Mouse (Mus musculus): ENCODE results near the gene Ddx52.

Ddx52 gene

GRCm38 (mm10) chr11:83968205-83968575 is 26.3 kb downstream of the Ddx52 start:
- DNase-seq (ENCODE audit: low read depth, low spot score), result no peak

DNA sequence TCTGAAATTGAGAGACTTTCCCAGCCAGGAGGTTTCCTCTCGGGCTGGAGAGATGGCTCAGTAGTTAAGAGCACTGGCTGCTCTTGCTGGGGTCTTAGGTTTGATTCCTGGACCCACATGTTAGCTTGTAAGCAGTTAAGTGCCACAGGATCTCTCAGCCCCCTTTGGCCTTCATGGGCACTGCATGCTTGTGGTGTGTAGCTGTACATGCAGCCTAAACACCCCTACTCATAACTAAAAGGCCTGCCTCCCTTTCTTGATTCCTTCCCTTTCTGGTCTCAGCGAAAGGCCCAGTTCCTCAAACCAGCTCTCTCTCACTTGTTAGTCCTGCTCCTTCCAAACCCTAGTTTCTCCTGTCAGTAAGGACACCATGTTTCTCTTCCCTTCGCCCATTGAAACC is 27.2 kb downstream of the Ddx52 start:
- DNase-seq (ENCODE audit: low read depth, low spot score), result no peak

- no peak for DNase-seq (ENCODE audit: low read depth, low spot score)
Measured at GRCm38 (mm10) chr11:83974561-83975346, 32.9 kb downstream of the Ddx52 start.

- no peak for DNase-seq (ENCODE audit: low read depth, low spot score)
Measured at GRCm38 (mm10) chr11:83975488-83975887, 33.6 kb downstream of the Ddx52 start.

DNA sequence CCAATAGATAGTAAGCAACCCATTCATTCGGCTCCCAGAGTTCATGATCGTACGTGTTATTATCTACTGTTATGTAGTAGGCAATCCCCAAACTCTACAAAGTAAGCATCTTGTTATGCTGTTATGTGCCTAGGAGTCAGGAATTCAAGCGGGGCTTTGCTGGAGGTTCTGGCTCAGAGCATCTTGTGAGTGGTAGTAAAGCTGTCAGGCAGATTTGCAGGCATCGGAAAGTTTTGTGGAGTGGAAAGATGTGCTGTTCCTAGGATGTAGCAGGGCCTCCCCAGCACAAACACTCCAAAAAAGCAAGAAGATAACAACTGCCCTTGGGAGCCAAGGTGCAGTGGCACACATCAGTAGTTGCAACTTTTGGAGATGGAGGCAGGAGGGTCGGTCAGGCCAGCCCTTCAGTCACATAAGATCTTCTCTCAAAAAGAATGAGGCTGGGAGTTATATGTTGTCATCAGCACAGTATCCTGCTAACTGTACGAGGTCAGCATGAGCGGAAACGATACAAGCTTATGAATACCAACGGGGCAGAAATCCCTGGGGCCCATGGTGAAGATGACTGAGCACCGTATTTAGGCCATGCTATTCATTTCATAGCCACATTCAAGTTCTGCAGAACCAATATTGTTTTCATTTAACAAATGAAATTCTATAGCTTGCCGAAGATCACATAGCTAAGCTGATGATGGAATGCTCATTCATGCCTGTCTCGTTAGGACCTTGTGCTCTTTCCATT is 34.5 kb downstream of the Ddx52 start:
- no peak for DNase-seq (ENCODE audit: low read depth, low spot score)

DNA sequence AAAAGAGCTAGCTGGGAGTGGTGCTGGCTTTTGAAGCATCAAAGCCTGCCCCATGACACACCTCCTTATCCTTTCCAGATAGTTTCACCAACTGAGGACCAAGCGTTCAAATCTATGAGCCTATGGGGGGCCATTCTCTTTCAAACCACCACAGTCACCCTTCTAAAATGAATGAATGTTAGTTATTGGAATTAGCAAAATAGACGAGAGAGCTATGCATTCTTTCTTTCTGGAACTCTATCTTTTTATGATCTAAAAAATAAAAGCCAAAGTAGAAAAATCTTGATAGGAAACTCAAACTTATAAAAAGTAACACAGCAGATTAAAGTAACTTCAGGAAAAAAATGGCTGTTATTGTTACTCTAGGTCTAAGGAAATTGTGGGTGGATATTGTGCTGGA is 35.9 kb downstream of the Ddx52 start:
- DNase-seq (ENCODE audit: low read depth, low spot score), result no peak

GRCm38 (mm10) chr11:83979992-83980391 is 38.1 kb downstream of the Ddx52 start:
- no peak for DNase-seq (ENCODE audit: low read depth, low spot score)

GRCm38 (mm10) chr11:83981338-83981737 is 39.5 kb downstream of the Ddx52 start:
- DNase-seq (ENCODE audit: low read depth, low spot score), result no peak

GRCm38 (mm10) chr11:83991701-83992100 is 49.8 kb downstream of the Ddx52 start:
- DNase-seq (ENCODE audit: low read depth, low spot score), result no peak

- no peak for DNase-seq (ENCODE audit: low read depth, low spot score)
Measured at GRCm38 (mm10) chr11:83993428-83993827, 51.6 kb downstream of the Ddx52 start.

DNA sequence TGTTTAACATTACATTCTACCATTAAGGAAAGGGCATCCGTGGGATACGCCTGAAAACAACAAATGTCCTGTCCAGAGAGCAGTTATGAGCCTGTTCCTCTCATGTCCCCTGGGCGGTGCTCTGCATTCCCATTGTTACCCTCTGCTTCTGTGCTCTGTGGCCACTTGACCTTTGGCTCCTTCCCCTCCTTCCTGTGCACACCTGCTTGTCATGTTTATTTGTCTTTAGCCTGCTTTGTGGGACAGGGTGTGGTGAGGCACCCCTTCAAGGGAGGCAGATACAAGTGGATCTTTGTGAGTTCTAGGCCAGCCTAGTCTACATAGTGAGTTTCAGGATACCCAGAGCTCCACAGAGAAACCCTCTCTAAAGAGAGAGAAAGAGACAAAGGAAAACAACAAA is 52.6 kb downstream of the Ddx52 start:
- DNase-seq (ENCODE audit: low read depth, low spot score), result no peak

- DNase-seq (ENCODE audit: low read depth, low spot score), result no peak
Measured at GRCm38 (mm10) chr11:83995535-83995950, 53.7 kb downstream of the Ddx52 start.

DNA sequence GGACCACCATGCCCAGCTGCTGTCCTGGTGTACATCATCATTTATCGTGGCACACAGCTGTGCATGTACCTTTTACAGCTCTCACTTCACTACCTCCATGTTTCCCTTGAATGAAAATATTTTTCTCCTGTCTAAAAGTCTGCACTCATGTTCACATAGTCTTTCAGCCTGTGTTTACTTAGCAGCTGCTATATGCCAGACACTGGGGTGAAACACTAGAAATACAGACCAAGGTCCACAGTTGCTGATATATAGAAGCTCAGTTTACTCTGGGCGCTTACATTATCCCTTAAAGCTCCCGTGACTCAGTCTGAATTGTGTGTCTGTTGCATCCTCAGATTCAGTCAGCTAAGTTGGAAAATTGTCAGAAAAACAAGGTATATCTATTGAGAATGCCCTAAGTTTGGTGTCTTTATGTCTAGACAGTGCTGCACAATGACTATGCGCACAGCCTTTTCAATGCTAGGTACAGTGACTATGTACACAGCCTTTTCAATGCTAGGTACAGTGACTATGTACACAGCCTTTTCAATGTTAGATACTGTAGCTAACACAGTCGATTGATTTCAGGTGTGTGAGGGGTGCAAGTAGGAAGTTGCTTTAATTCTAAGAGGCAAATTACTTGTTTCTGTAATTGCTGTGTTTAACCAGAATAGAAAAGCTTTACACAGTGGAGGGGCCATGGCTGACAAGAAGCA is 55.5 kb downstream of the Ddx52 start:
- no peak for DNase-seq (ENCODE audit: low read depth, low spot score)

- DNase-seq (ENCODE audit: low read depth, low spot score), result no peak
Measured at GRCm38 (mm10) chr11:83998993-83999392, 57.1 kb downstream of the Ddx52 start.

DNA sequence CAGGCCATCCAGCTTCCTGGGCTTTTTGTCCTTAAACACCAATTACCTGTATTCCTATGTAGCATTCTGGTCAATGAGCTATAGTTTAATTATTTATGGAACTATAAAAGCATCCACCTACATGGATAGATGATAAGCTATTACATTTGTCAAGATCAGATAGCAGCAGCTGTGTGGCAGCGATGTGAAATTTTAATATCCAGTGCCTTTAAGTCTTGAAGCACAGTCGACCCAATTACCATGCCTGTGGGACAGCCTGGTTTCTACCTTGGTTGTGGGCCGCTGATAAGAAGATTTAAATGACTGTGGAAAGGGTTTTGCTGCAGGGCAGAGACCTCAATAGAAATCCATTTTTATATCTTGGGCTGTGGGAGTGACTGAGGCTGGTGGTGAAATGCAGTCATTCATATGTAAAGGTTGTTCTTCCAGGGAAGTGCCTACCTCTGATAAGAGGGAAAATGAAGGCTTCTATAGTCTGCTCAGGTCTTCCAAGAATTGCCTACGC is 57.6 kb downstream of the Ddx52 start:
- DNase-seq (ENCODE audit: low read depth, low spot score), result no peak

DNA sequence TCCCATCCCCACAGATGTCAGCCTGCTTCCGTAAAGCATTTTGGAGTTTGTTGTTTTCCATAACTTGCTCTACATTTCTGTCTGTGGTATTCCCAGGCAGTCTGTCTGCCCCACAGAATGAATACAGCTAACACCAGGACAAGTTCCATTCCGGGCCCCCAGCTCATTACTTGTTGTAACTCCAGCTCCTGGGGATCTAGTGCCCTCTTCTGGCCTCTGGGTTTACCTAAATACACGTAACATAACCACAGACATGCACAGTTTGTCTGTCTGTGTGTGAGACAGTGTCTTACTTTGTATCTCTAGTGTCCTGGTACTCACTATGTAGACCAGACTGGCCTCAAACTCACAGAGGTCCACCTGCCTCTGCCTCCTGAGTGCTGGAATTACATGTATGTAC is 59.4 kb downstream of the Ddx52 start:
- no peak for DNase-seq (ENCODE audit: low read depth, low spot score)

GRCm38 (mm10) chr11:84003986-84004385 is 62.1 kb downstream of the Ddx52 start:
- DNase-seq (ENCODE audit: low read depth, low spot score), result no peak

GRCm38 (mm10) chr11:84009001-84009400 is 67.1 kb downstream of the Ddx52 start:
- no peak for DNase-seq (ENCODE audit: low read depth, low spot score)

GRCm38 (mm10) chr11:84010411-84010810 is 68.5 kb downstream of the Ddx52 start:
- no peak for DNase-seq (ENCODE audit: low read depth, low spot score)

- no peak for DNase-seq (ENCODE audit: low read depth, low spot score)
Measured at GRCm38 (mm10) chr11:84011050-84011449, 69.2 kb downstream of the Ddx52 start.

- DNase-seq (ENCODE audit: low read depth, low spot score), result no peak
Measured at GRCm38 (mm10) chr11:84011576-84011975, 69.7 kb downstream of the Ddx52 start.
